In genomic region chr4:132275949-132276348, GRCm38 (mm10) we compare ENCODE assay signal across 16 mouse cellular contexts. TPM values are rescaled to one million over a fixed set of nuclear protein-coding genes. Genes with fewer than 3 reads are reported as not detected.
DNase-seq lines count a peak whose midpoint lies in the region; ATAC-seq and TF ChIP-seq lines count a peak whose summit lies in the region.
"Had no signal": no experiment of that assay in that cellular context is flagged by ENCODE, and none has a peak within 500 bp of the region (broad histone marks: within the 10 kb centered on the region; RNA-seq: fewer than 3 reads in every experiment).

No protein-coding gene starts in this region.

- H3K27ac ChIP-seq in forebrain, embryonic 10.5 days, result no peak overlapping the region
- H3K27ac ChIP-seq in forebrain, embryonic 11.5 days (ENCODE audit: low read depth, low read length), result no peak overlapping the region
- H3K27ac ChIP-seq in intestine, postnatal 0 days (ENCODE audit: low read depth, low read length), result no peak overlapping the region
- no peak overlapping the region for H3K27ac ChIP-seq in intestine, embryonic 16.5 days (ENCODE audit: low read length)
- no peak overlapping the region for H3K27ac ChIP-seq in embryonic facial prominence, embryonic 10.5 days (replicated peaks)
- H3K27ac ChIP-seq in liver, postnatal 0 days (ENCODE audit: low read depth), result no peak overlapping the region
- H3K27ac ChIP-seq: stomach, postnatal 0 days had no signal

- peaks cover 12% of the 10 kb centered on the region for H3K36me3 ChIP-seq in forebrain, embryonic 10.5 days (replicated peaks)
- H3K36me3 ChIP-seq in forebrain, embryonic 11.5 days (ENCODE audit: control insufficient read depth, insufficient read depth, low read length), result no peaks in the 10 kb centered on the region
- H3K36me3 ChIP-seq in intestine, postnatal 0 days (ENCODE audit: control insufficient read depth, insufficient read depth), result no peaks in the 10 kb centered on the region
- no peaks in the 10 kb centered on the region for H3K36me3 ChIP-seq in intestine, embryonic 16.5 days (ENCODE audit: control insufficient read depth, insufficient read depth, low read length)
- peaks cover 14% of the 10 kb centered on the region for H3K36me3 ChIP-seq in embryonic facial prominence, embryonic 10.5 days (replicated peaks)
- H3K36me3 ChIP-seq in liver, postnatal 0 days (replicated peaks; ENCODE audit: insufficient read depth, low read length), result peaks cover 4% of the 10 kb centered on the region

- H3K4me3 ChIP-seq in forebrain, embryonic 10.5 days, result peak overlapping the region; percentile 81; the same call in 1 of the 2 replicates
- H3K4me3 ChIP-seq in forebrain, embryonic 11.5 days (ENCODE audit: low read depth, low read length), result no peak overlapping the region
- no peak overlapping the region for H3K4me3 ChIP-seq in intestine, postnatal 0 days (ENCODE audit: low read depth, low read length)
- no peak overlapping the region for H3K4me3 ChIP-seq in intestine, embryonic 16.5 days (ENCODE audit: low read length)
- peak overlapping the region; percentile 21; the same call in 1 of the 2 replicates for H3K4me3 ChIP-seq in embryonic facial prominence, embryonic 10.5 days
- H3K4me3 ChIP-seq in liver, postnatal 0 days (ENCODE audit: low read depth, low read length), result 0 out of 2 replicates have a peak overlapping the region, but pooled peaks have one; percentile 14

- no peak for TF ChIP-seq CTCF in intestine, postnatal 0 days (IDR thresholded peaks at IDR 0.05; ENCODE audit: low read depth)
- no peak for TF ChIP-seq CTCF in liver, postnatal 0 days (IDR thresholded peaks at IDR 0.05; ENCODE audit: low read depth)

- DNase-seq in forebrain, embryonic 10.5 days (ENCODE audit: extremely low spot score, low spot score), result no peak
- no peak for DNase-seq in forebrain, embryonic 11.5 days (ENCODE audit: low spot score)
- no peak for DNase-seq in embryonic facial prominence, embryonic 10.5 days (ENCODE audit: low spot score)
- no peak for DNase-seq in liver, postnatal 0 days
- no peak for DNase-seq in left cerebral cortex, adult 11 months (ENCODE audit: low spot score)
- DNase-seq in urinary bladder, adult 2 months (ENCODE audit: low spot score), result no peak
- DNase-seq: heart, adult 11 months; kidney, adult 11 months; left cerebral cortex, postnatal 4 days; lung, postnatal 4 days; right cerebral cortex, postnatal 25 days had no signal

- H3K9ac ChIP-seq in forebrain, embryonic 11.5 days (ENCODE audit: low read length), result no peak overlapping the region
- no peak overlapping the region for H3K9ac ChIP-seq in intestine, postnatal 0 days (ENCODE audit: low read depth, low read length)
- no peak overlapping the region for H3K9ac ChIP-seq in intestine, embryonic 16.5 days (ENCODE audit: low read depth, low read length)
- H3K9ac ChIP-seq in liver, postnatal 0 days (replicated peaks), result no peak overlapping the region; the same call in 1 of the 2 replicates

- no peaks in the 10 kb centered on the region for H3K9me3 ChIP-seq in forebrain, embryonic 10.5 days
- no peaks in the 10 kb centered on the region for H3K9me3 ChIP-seq in forebrain, embryonic 11.5 days (ENCODE audit: control insufficient read depth, low read length)
- no peaks in the 10 kb centered on the region for H3K9me3 ChIP-seq in intestine, postnatal 0 days (ENCODE audit: control insufficient read depth)
- H3K9me3 ChIP-seq in intestine, embryonic 16.5 days (ENCODE audit: control insufficient read depth, low read length), result no peaks in the 10 kb centered on the region
- H3K9me3 ChIP-seq in embryonic facial prominence, embryonic 10.5 days, result no peaks in the 10 kb centered on the region
- no peaks in the 10 kb centered on the region for H3K9me3 ChIP-seq in liver, postnatal 0 days (ENCODE audit: low read length)
- H3K9me3 ChIP-seq: G1E had no signal

- no peak overlapping the region for H3K4me2 ChIP-seq in forebrain, embryonic 11.5 days (ENCODE audit: low read depth, low read length, severe bottlenecking)
- H3K4me2 ChIP-seq in intestine, postnatal 0 days (replicated peaks; ENCODE audit: low read depth), result peak overlapping the region; percentile 84; the same call in 1 of the 2 replicates
- no peak overlapping the region for H3K4me2 ChIP-seq in intestine, embryonic 16.5 days (ENCODE audit: low read depth, low read length)
- H3K4me2 ChIP-seq in liver, postnatal 0 days (ENCODE audit: low read depth, low read length), result peak overlapping the region; percentile 78

- TF ChIP-seq EP300 in liver, postnatal 0 days (IDR thresholded peaks at IDR 0.05; ENCODE audit: low read depth), result no peak

- no peak for ATAC-seq in forebrain, embryonic 11.5 days (replicated peaks; ENCODE audit: low FRiP score)
- no peak for ATAC-seq in intestine, postnatal 0 days
- no peak for ATAC-seq in intestine, embryonic 16.5 days
- ATAC-seq in liver, postnatal 0 days, result no peak
- ATAC-seq: activated CD4-positive, CD25-positive, alpha-beta regulatory T cell, adult 4 months had no signal

- no peaks in the 10 kb centered on the region for H3K27me3 ChIP-seq in forebrain, embryonic 10.5 days (ENCODE audit: poor library complexity, severe bottlenecking)
- no peaks in the 10 kb centered on the region for H3K27me3 ChIP-seq in forebrain, embryonic 11.5 days (ENCODE audit: control insufficient read depth, insufficient read depth, low read length)
- H3K27me3 ChIP-seq in intestine, postnatal 0 days (replicated peaks; ENCODE audit: control insufficient read depth, insufficient read depth, low read length), result no peaks in the 10 kb centered on the region
- H3K27me3 ChIP-seq in intestine, embryonic 16.5 days (replicated peaks; ENCODE audit: control insufficient read depth, insufficient read depth, low read length), result no peaks in the 10 kb centered on the region
- no peaks in the 10 kb centered on the region for H3K27me3 ChIP-seq in embryonic facial prominence, embryonic 10.5 days (replicated peaks; ENCODE audit: low read depth, poor library complexity, severe bottlenecking)
- no peaks in the 10 kb centered on the region for H3K27me3 ChIP-seq in liver, postnatal 0 days (ENCODE audit: insufficient read depth, low read length)

- H3K4me1 ChIP-seq in forebrain, embryonic 10.5 days, result peaks cover 28% of the 10 kb centered on the region
- no peaks in the 10 kb centered on the region; the same call in 1 of the 2 replicates for H3K4me1 ChIP-seq in forebrain, embryonic 11.5 days (replicated peaks; ENCODE audit: control insufficient read depth, insufficient read depth, low read length)
- H3K4me1 ChIP-seq in intestine, postnatal 0 days (replicated peaks; ENCODE audit: control insufficient read depth, insufficient read depth, low read length), result 0 out of 2 replicates have a peak, but pooled peaks cover 4% of the 10 kb centered on the region
- H3K4me1 ChIP-seq in intestine, embryonic 16.5 days (ENCODE audit: control insufficient read depth, insufficient read depth, low read length), result peaks cover 8% of the 10 kb centered on the region
- peaks cover 23% of the 10 kb centered on the region for H3K4me1 ChIP-seq in embryonic facial prominence, embryonic 10.5 days
- peaks cover 18% of the 10 kb centered on the region for H3K4me1 ChIP-seq in liver, postnatal 0 days (ENCODE audit: insufficient read depth)

- 92% methylated on average over 3 of the region's 3 CpGs for WGBS in forebrain, embryonic 10.5 days
- WGBS in forebrain, embryonic 11.5 days, result 90% methylated on average over 3 of the region's 3 CpGs
- WGBS in intestine, postnatal 0 days, result 89% methylated on average over 3 of the region's 3 CpGs
- 90% methylated on average over 3 of the region's 3 CpGs for WGBS in intestine, embryonic 16.5 days
- WGBS in embryonic facial prominence, embryonic 10.5 days, result 91% methylated on average over 3 of the region's 3 CpGs
- 59% methylated on average over 3 of the region's 3 CpGs for WGBS in liver, postnatal 0 days (ENCODE audit: insufficient replicate concordance)

RNA-seq across cellular contexts. Expression of gene Taf12, which starts 1.8 kb away (rescaled TPM):
- 71.0 and 73.1 TPM in 2 replicates for polyA plus RNA-seq in forebrain, embryonic 10.5 days (2016; fragmentation: Nextera tagmentation; extraction: Ambion mirVana)
- polyA plus RNA-seq in forebrain, embryonic 11.5 days (2014; fragmentation: Nextera tagmentation; extraction: Ambion mirVana), result 66.8 and 68.0 TPM in 2 replicates
- 43.2 and 47.5 TPM in 2 replicates for polyA plus RNA-seq in intestine, postnatal 0 days (2015; fragmentation: Nextera tagmentation; extraction: Ambion mirVana)
- polyA plus RNA-seq in intestine, embryonic 16.5 days (2015; fragmentation: Nextera tagmentation; extraction: Ambion mirVana), result 39.8 and 41.1 TPM in 2 replicates
- 58.8 and 59.3 TPM in 2 replicates for polyA plus RNA-seq in embryonic facial prominence, embryonic 10.5 days (2016; fragmentation: Nextera tagmentation; extraction: Ambion mirVana)
- 27.8 and 28.2 TPM in 2 replicates for polyA plus RNA-seq in liver, postnatal 0 days (2015; fragmentation: Nextera tagmentation; extraction: Ambion mirVana)
- 19.4 and 23.4 TPM in 2 replicates for polyA plus RNA-seq in urinary bladder, adult 2 months (2012; rRNA removed)

RNA-seq across cellular contexts. Expression of gene Gmeb1, which starts 14.5 kb away (rescaled TPM):
- 45.4 and 50.6 TPM in 2 replicates for polyA plus RNA-seq in forebrain, embryonic 10.5 days (2016; fragmentation: Nextera tagmentation; extraction: Ambion mirVana)
- polyA plus RNA-seq in forebrain, embryonic 11.5 days (2014; fragmentation: Nextera tagmentation; extraction: Ambion mirVana), result 45.4 and 50.1 TPM in 2 replicates
- 8.9 and 9.6 TPM in 2 replicates for polyA plus RNA-seq in intestine, postnatal 0 days (2015; fragmentation: Nextera tagmentation; extraction: Ambion mirVana)
- polyA plus RNA-seq in intestine, embryonic 16.5 days (2015; fragmentation: Nextera tagmentation; extraction: Ambion mirVana), result 25.9 and 30.2 TPM in 2 replicates
- 46.2 and 46.5 TPM in 2 replicates for polyA plus RNA-seq in embryonic facial prominence, embryonic 10.5 days (2016; fragmentation: Nextera tagmentation; extraction: Ambion mirVana)
- 6.9 and 8.9 TPM in 2 replicates for polyA plus RNA-seq in liver, postnatal 0 days (2015; fragmentation: Nextera tagmentation; extraction: Ambion mirVana)
- polyA plus RNA-seq in urinary bladder, adult 2 months (2012; rRNA removed), result 9.7 and 12.1 TPM in 2 replicates

RNA-seq across cellular contexts. Expression of gene Rab42, which starts 27.2 kb away (rescaled TPM):
- polyA plus RNA-seq in forebrain, embryonic 10.5 days (2016; fragmentation: Nextera tagmentation; extraction: Ambion mirVana), result 0.97 and 1.2 TPM in 2 replicates
- 1.1 and 1.2 TPM in 2 replicates for polyA plus RNA-seq in forebrain, embryonic 11.5 days (2014; fragmentation: Nextera tagmentation; extraction: Ambion mirVana)
- polyA plus RNA-seq in intestine, postnatal 0 days (2015; fragmentation: Nextera tagmentation; extraction: Ambion mirVana), result 48.2 and 48.3 TPM in 2 replicates
- polyA plus RNA-seq in intestine, embryonic 16.5 days (2015; fragmentation: Nextera tagmentation; extraction: Ambion mirVana), result 5.3 and 7.8 TPM in 2 replicates
- polyA plus RNA-seq in embryonic facial prominence, embryonic 10.5 days (2016; fragmentation: Nextera tagmentation; extraction: Ambion mirVana), result 1.3 and 1.8 TPM in 2 replicates
- 0.30 and 0.73 TPM in 2 replicates for polyA plus RNA-seq in liver, postnatal 0 days (2015; fragmentation: Nextera tagmentation; extraction: Ambion mirVana)
- 2.3 and 3.6 TPM in 2 replicates for polyA plus RNA-seq in urinary bladder, adult 2 months (2012; rRNA removed)
- polyA plus RNA-seq: activated CD4-positive, CD25-positive, alpha-beta regulatory T cell, adult 4 months had no signal

RNA-seq across cellular contexts. Expression of gene Trnau1ap, which starts 53.4 kb away (rescaled TPM):
- polyA plus RNA-seq in forebrain, embryonic 10.5 days (2016; fragmentation: Nextera tagmentation; extraction: Ambion mirVana), result 91.4 and 91.8 TPM in 2 replicates
- 88.9 and 89.5 TPM in 2 replicates for polyA plus RNA-seq in forebrain, embryonic 11.5 days (2014; fragmentation: Nextera tagmentation; extraction: Ambion mirVana)
- polyA plus RNA-seq in intestine, postnatal 0 days (2015; fragmentation: Nextera tagmentation; extraction: Ambion mirVana), result 80.1 and 84.1 TPM in 2 replicates
- polyA plus RNA-seq in intestine, embryonic 16.5 days (2015; fragmentation: Nextera tagmentation; extraction: Ambion mirVana), result 79.6 and 81.1 TPM in 2 replicates
- 83.5 and 83.8 TPM in 2 replicates for polyA plus RNA-seq in embryonic facial prominence, embryonic 10.5 days (2016; fragmentation: Nextera tagmentation; extraction: Ambion mirVana)
- 30.4 and 33.8 TPM in 2 replicates for polyA plus RNA-seq in liver, postnatal 0 days (2015; fragmentation: Nextera tagmentation; extraction: Ambion mirVana)
- polyA plus RNA-seq in urinary bladder, adult 2 months (2012; rRNA removed), result 12.3 and 22.9 TPM in 2 replicates

Comparison
In these comparisons a context has a peak if more than half of its experiments do, and no peak if none do; other contexts are left out.
1. H3K4me3 ChIP-seq: peak in forebrain, embryonic 10.5 days (single experiment), embryonic facial prominence, embryonic 10.5 days (single experiment) and liver, postnatal 0 days (single experiment); none in forebrain, embryonic 11.5 days (single experiment), intestine, postnatal 0 days (single experiment) and intestine, embryonic 16.5 days (single experiment).
2. H3K4me2 ChIP-seq: peak in intestine, postnatal 0 days (single experiment) and liver, postnatal 0 days (single experiment); none in forebrain, embryonic 11.5 days (single experiment) and intestine, embryonic 16.5 days (single experiment).